Mouse (Mus musculus) spleen, adult 2 months (tissue): Measurements from ENCODE around the gene Nlgn2.

Experiments used
- CTCF ChIP-seq: fragments of 200-500 bp; IDR thresholded peaks from 2 replicates; pipeline ENCODE4 v1.5.1; 2011; ENCODE audit warnings: mild to moderate bottlenecking, inconsistent platforms; ENCODE audit not compliant: insufficient read depth, insufficient read length, insufficient replicate concordance; ENCODE audit errors: extremely low read depth
- POLR2A ChIP-seq: fragments of 200-500 bp; IDR thresholded peaks from 2 replicates; pipeline ENCODE4 v1.6.1; 2011; ENCODE audit warnings: low read depth, low read length, inconsistent platforms

DNA sequence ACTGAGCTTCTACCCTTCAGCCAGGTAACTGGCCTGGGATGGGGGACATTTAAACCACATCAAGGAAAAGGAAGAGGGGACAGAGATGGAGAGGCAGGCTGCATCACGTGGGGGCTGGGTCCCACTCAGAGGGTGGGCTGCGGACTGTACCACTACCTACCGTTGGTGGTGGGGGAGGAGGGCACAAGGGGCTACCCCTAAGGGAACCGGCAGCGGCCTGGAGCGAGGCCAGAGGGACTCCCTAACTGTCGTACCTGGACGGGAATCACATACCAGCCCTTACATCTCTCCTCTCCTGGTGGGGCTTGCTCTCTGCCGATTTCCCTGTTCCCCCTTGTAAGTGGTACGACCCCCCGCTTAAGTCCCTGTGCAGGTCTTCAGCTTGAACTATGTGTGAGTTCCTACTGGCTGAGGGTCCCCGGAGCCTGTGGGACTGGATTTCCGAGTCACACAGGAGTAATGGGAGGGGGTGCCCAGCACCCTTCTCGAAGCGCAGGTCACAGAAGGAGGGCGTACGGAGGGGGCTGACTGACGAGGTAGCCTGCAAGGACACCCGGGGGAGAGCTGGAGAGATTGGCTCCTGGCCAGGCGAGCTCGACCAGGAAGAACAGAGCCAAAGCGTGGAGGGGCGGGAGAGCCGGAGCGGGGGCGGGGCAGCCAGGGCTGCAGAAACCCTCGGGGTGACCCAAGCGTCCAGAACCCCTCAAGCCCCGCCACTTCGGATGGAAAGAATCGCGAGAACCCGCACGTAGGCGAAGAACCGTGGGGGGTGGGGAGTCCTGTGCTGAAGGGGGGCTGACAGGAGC is 37.0 kb downstream of the Nlgn2 start:
- no peak for TF ChIP-seq POLR2A
- TF ChIP-seq CTCF, result no peak
